Mouse (Mus musculus): ENCODE data around the gene Ccdc43.
"Not testable (repeated sequence)": the region's sequence is repeated elsewhere in the genome, so short reads cannot be mapped to it uniquely, and the experiment has no call there.

DNA sequence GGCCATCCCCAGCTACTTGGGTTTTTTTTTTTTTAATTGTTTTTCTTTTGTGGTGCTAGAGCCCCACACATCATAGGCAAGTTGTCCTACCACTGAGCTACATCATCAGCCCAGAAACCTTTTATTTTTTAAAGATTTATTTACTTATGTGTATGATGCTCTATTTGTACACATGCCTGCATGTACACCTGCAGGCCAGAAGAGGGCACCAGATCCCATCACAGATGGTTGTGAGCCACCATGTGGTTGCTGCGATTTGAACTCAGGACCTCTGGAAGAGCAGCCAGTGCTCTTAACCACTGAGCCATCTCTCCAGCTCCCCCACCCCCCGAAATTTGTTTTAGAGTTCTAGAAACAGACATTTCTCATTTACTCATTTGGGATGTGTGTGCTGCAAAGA lies 17.0 kb upstream of the Ccdc43 start:
- peak; percentile 31; the same call in 1 of the 2 replicates for TF ChIP-seq CTCF (IDR thresholded peaks at IDR 0.05; ENCODE audit: borderline replicate concordance, insufficient read depth, low read depth, low read length)
- TF ChIP-seq POLR2A (IDR thresholded peaks at IDR 0.05; ENCODE audit: borderline replicate concordance, insufficient read depth, low read length) = not testable (repeated sequence)
